Comparison of ENCODE assay signal across 29 mouse cellular contexts in the genomic region with DNA sequence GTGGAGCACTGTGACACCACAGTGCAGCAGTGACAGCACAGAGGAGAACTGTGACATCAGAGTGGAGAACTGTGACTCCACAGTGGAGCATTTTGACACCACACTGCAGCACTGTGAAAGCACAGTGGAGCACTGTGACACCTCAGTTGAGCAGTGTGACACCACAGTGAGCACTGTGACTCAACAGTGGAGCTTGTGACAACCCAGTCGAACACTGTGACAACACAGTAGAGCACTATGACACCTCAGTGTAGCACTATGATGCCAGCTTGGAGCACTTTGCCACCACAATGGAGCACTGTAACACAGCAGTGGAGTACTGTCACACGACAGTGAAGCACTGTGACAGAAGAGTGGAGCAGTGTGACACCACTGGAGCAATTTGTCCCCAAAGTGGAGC.
A peak's percentile ranks its signal among the peaks of the same experiment; 100 is the strongest.
DNase-seq lines count a peak whose midpoint lies in the region; ATAC-seq and TF ChIP-seq lines count a peak whose summit lies in the region.
"Had no signal": no experiment of that assay in that cellular context is flagged by ENCODE, and none has a peak within 500 bp of the region (broad histone marks: within the 10 kb centered on the region; RNA-seq: fewer than 3 reads in every experiment).

No protein-coding gene starts in this region.

- H3K27me3 ChIP-seq in megakaryocyte, embryonic 14.5 days (replicated peaks): no peaks in the 10 kb centered on the region
- H3K27me3 ChIP-seq in limb, embryonic 10.5 days (ENCODE audit: low read depth, poor library complexity, severe bottlenecking): no peaks in the 10 kb centered on the region
- H3K27me3 ChIP-seq in stomach, postnatal 0 days (ENCODE audit: control insufficient read depth, insufficient read depth, low read length): no peaks in the 10 kb centered on the region
- H3K27me3 ChIP-seq: CH12.LX; heart, embryonic 13.5 days; intestine, embryonic 15.5 days; liver, embryonic 13.5 days; stomach, embryonic 15.5 days had no signal

- DNase-seq in heart, adult 11 months: peak; percentile 80
- no peak for DNase-seq in heart, postnatal 14 days
- DNase-seq in limb, embryonic 10.5 days (ENCODE audit: low spot score): peak; percentile 18
- DNase-seq in stomach, postnatal 0 days (ENCODE audit: low spot score): peak; percentile 8
- DNase-seq in thymus, postnatal 36 days: no peak
- DNase-seq: adrenal gland, adult 8-10 months; cerebellum, adult 8-10 months; cerebellum, postnatal 25 days; gastrocnemius, adult 2 months; gastrocnemius, postnatal 36 days; kidney, adult 8-10 months; kidney, postnatal 10 days; layer of hippocampus, postnatal 36 days; liver, embryonic 13.5 days; lung, adult 2 months; lung, postnatal 10 days; midbrain, embryonic 14.5 days; right cerebral cortex, postnatal 25 days; thymus, postnatal 14 days had no signal

- H3K9me3 ChIP-seq in megakaryocyte, embryonic 14.5 days: peaks cover 75% of the 10 kb centered on the region
- peaks cover 48% of the 10 kb centered on the region for H3K9me3 ChIP-seq in limb, embryonic 10.5 days (replicated peaks)
- no peaks in the 10 kb centered on the region for H3K9me3 ChIP-seq in stomach, postnatal 0 days (ENCODE audit: control insufficient read depth, low read length)
- H3K9me3 ChIP-seq: intestine, embryonic 15.5 days; stomach, embryonic 15.5 days had no signal

- intact Hi-C loops in heart, postnatal 14 days (cut with DNase I): no loop called here

- no peaks in the 10 kb centered on the region for H3K36me3 ChIP-seq in megakaryocyte, embryonic 14.5 days (replicated peaks; ENCODE audit: low read length)
- no peaks in the 10 kb centered on the region for H3K36me3 ChIP-seq in limb, embryonic 10.5 days
- no peaks in the 10 kb centered on the region for H3K36me3 ChIP-seq in stomach, postnatal 0 days (ENCODE audit: control insufficient read depth, insufficient read depth, low read length)
- H3K36me3 ChIP-seq: G1E; heart, embryonic 13.5 days; intestine, embryonic 15.5 days; liver, embryonic 13.5 days; stomach, embryonic 15.5 days had no signal

- no peak overlapping the region for H3K9ac ChIP-seq in stomach, postnatal 0 days (ENCODE audit: low read length)
- H3K9ac ChIP-seq: heart, embryonic 13.5 days; intestine, embryonic 15.5 days; liver, embryonic 13.5 days; stomach, embryonic 15.5 days had no signal

- no peak for ATAC-seq in megakaryocyte, adult 5-6 weeks (ENCODE audit: poor library complexity, severe bottlenecking)
- no peak for ATAC-seq in stomach, postnatal 0 days (ENCODE audit: low FRiP score, low TSS enrichment)
- ATAC-seq: forebrain, embryonic 16.5 days; hindbrain, embryonic 16.5 days; intestine, embryonic 15.5 days had no signal

- TF ChIP-seq CTCF in stomach, postnatal 0 days (IDR thresholded peaks at IDR 0.05; ENCODE audit: low read depth): no peak

- peaks cover 25% of the 10 kb centered on the region; the same call in 1 of the 2 replicates for H3K4me1 ChIP-seq in megakaryocyte, embryonic 14.5 days
- H3K4me1 ChIP-seq in limb, embryonic 10.5 days: no peaks in the 10 kb centered on the region
- H3K4me1 ChIP-seq in stomach, postnatal 0 days (replicated peaks; ENCODE audit: control insufficient read depth, insufficient read depth): no peaks in the 10 kb centered on the region
- H3K4me1 ChIP-seq: heart, embryonic 13.5 days; intestine, embryonic 15.5 days; liver, embryonic 13.5 days; stomach, embryonic 15.5 days had no signal

- 74% methylated on average over 2 of the region's 2 CpGs for WGBS in limb, embryonic 10.5 days
- WGBS in stomach, postnatal 0 days: 56% methylated on average over 2 of the region's 2 CpGs

- no peak overlapping the region for H3K4me2 ChIP-seq in stomach, postnatal 0 days (replicated peaks; ENCODE audit: low read depth)
- H3K4me2 ChIP-seq: heart, embryonic 13.5 days; intestine, embryonic 15.5 days; liver, embryonic 13.5 days; stomach, embryonic 15.5 days had no signal

- no peak overlapping the region for H3K27ac ChIP-seq in limb, embryonic 10.5 days
- no peak overlapping the region for H3K27ac ChIP-seq in stomach, postnatal 0 days (replicated peaks)
- H3K27ac ChIP-seq: gastrocnemius, adult 2 months; heart, adult 2 months; heart, embryonic 13.5 days; intestine, embryonic 15.5 days; liver, embryonic 13.5 days; stomach, embryonic 15.5 days had no signal

- peak overlapping the region; percentile 51 for H3K4me3 ChIP-seq in megakaryocyte, embryonic 14.5 days (replicated peaks)
- H3K4me3 ChIP-seq in limb, embryonic 10.5 days: no peak overlapping the region
- H3K4me3 ChIP-seq in stomach, postnatal 0 days (ENCODE audit: low read depth, low read length): no peak overlapping the region
- H3K4me3 ChIP-seq: gastrocnemius, adult 2 months; heart, adult 2 months; heart, embryonic 13.5 days; intestine, embryonic 15.5 days; liver, embryonic 13.5 days; stomach, embryonic 15.5 days had no signal

- TF ChIP-seq EP300 in stomach, postnatal 0 days (optimal IDR thresholded peaks at IDR 0.05): no peak

Comparison
In these comparisons a context has a peak if more than half of its experiments do, and no peak if none do; other contexts are left out.
1. DNase-seq: peak in heart, adult 11 months (single experiment), limb, embryonic 10.5 days (single experiment) and stomach, postnatal 0 days (single experiment); none in heart, postnatal 14 days (0 of 2) and thymus, postnatal 36 days (0 of 2).